Mouse (Mus musculus) ES-CJ7 (cell line): Measurements from ENCODE around the gene Vmn1r183.
"Not testable (repeated sequence)": the region's sequence is repeated elsewhere in the genome, so short reads cannot be mapped to it uniquely, and the experiment has no call there.

Source experiments
- DNase-seq: peaks from one replicate; pipeline ENCODE4 v3.0.0; 2011; ENCODE audit warnings: low read depth, low spot score

Gene Vmn1r183

GRCm38 (mm10) chr7:24052660-24053304, at the start of gene Vmn1r183:
Gene Vmn1r183 (plus strand): TSS chr7:24053254.
- no peak for DNase-seq

GRCm38 (mm10) chr7:24074424-24074823, 21.4 kb downstream of the Vmn1r183 start:
- not testable (repeated sequence) for DNase-seq

GRCm38 (mm10) chr7:24081634-24082431, 28.8 kb downstream of the Vmn1r183 start, which contains the start of gene Zfp180:
Gene Zfp180 (plus strand): TSS chr7:24081924.
- DNase-seq = peak; percentile 98

GRCm38 (mm10) chr7:24082457-24083235, 29.6 kb downstream of the Vmn1r183 start:
- DNase-seq = no peak

- DNase-seq = peak; percentile 64
These were observed 33.8 kb downstream of the Vmn1r183 start for GRCm38 (mm10) chr7:24086871-24087270.

- DNase-seq = peak; percentile 83
These were observed 34.6 kb downstream of the Vmn1r183 start for GRCm38 (mm10) chr7:24087485-24088125.

- DNase-seq = no peak
These were observed 51.3 kb downstream of the Vmn1r183 start for GRCm38 (mm10) chr7:24104403-24104802.

- DNase-seq = no peak
These were observed 52.2 kb downstream of the Vmn1r183 start for GRCm38 (mm10) chr7:24105144-24105703.

- DNase-seq = no peak
These were observed 57.8 kb downstream of the Vmn1r183 start for GRCm38 (mm10) chr7:24110839-24111238.

- no peak for DNase-seq
These were observed 58.7 kb downstream of the Vmn1r183 start for GRCm38 (mm10) chr7:24111772-24112155.

GRCm38 (mm10) chr7:24112156-24112856, 59.3 kb downstream of the Vmn1r183 start, which contains the start of gene Zfp112:
Gene Zfp112 (plus strand): TSS chr7:24112314.
- DNase-seq = peak; percentile 91

- DNase-seq = peak; percentile 73
These were observed 59.9 kb downstream of the Vmn1r183 start for GRCm38 (mm10) chr7:24113001-24113400.
